Mouse (Mus musculus): ENCODE measurements around the gene Erich2. TPM values are rescaled to one million over a fixed set of nuclear protein-coding genes. Genes with fewer than 3 reads are reported as not detected.

Gene Erich2
- 1.6 TPM in 1 of 2 replicates, not detected in the other for total RNA-seq (2021)
- long read RNA-seq = 0 reads

- no peak for DNase-seq
Observed at GRCm38 (mm10) chr2:70508496-70508895, at the start of gene Erich2. Gene Erich2 (plus strand): TSS chr2:70508819.

- DNase-seq = no peak
Observed at GRCm38 (mm10) chr2:70463606-70464005, 45.0 kb upstream of the Erich2 start.

DNA sequence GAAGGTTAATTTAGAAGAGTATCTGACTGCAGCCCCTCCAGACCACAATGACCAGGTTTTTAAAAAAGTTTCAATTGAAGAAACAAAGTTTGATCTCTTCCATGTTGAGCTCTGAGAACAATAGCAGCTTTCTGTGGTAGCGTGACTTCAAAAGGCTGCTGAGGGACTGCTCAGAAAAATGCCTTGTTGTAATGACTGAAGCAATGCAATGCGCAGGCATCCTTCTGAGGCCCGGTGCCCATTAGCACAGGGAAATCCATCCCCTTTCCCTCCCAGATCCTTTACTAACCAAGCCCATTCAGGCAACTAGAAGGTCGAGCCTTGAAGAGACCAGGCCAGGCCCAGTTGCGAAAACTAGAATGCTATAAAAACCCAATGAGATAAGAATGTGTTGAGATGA, 37.5 kb upstream of the Erich2 start:
- no peak for DNase-seq

GRCm38 (mm10) chr2:70471861-70472620, 36.6 kb upstream of the Erich2 start:
- DNase-seq = peak; percentile 53

DNA sequence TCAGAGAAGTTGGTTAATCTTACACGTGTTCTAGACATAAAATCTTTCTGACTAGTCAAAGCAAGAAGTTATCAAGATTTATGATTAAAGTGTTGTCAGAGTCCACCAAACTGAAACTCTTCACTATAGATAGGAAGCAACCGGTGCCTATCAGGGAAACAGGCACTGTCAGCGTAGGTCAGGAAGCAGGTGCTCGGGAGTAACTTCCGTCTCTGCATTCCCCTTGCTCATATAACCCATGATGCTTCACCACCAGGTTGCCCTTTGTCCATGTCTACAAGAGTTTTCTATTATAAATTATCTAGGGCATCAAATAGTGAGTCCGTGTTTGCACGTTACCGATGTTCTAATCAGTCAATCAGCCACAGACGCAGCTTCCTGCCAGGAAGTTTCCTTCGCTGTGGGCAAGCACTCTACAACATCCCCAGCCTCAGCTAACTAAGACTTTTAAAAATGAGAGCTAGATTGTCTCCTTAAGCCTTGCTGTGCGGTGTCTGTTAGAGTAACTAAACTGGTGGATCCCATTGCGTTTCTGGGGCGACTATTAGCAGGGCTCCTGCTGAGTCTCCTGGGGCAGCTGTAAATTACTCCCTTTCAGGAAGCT, 10.8 kb upstream of the Erich2 start:
- no peak for DNase-seq

GRCm38 (mm10) chr2:70503436-70503835, 5.2 kb upstream of the Erich2 start:
- no peak for DNase-seq

GRCm38 (mm10) chr2:70505229-70505628, 3.4 kb upstream of the Erich2 start:
- DNase-seq = no peak

DNA sequence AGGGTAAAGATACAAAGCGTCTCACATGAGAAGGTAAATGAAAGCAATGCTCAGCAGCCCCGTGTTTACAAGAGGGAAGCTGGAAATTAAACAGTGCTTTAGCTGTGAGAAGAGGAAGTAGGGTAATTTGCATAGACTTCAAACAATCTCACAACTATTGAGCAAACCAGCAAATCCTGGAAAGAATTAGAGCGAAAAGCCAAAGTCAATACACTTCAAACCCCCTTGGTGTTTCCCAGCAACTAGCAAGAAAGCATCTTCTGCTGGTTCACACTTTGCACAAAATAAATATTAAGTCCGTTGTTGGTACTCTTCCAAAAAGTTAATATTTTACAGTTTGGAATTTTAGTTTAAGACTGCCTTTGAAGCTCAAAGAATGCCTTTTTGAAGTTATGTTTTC, 2.7 kb upstream of the Erich2 start:
- DNase-seq = no peak

DNA sequence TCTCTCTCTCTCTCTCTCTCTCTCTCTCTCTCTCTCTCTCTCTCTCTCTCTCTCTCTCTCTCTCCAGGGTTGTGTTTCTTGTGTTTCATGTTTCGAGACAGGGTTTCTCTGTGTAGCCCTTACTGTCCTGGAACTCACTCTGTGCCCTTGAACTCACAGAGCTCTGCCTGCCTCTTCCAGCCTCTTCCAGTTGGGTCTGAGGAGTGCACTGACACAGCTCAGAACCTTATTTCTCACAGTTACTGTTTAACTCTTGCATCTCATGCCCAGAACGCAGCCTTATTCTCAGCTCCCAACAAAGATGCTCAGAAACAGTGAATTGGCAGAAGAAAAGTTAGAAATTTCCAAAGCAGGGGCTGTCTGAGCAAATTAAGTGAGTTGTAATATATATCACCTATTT, 2.2 kb upstream of the Erich2 start:
- no peak for DNase-seq

GRCm38 (mm10) chr2:70509021-70509632, 508 bp downstream of the Erich2 start:
- DNase-seq = peak; percentile 91

GRCm38 (mm10) chr2:70538283-70538682, 29.7 kb downstream of the Erich2 start:
- DNase-seq = peak; percentile 68

DNA sequence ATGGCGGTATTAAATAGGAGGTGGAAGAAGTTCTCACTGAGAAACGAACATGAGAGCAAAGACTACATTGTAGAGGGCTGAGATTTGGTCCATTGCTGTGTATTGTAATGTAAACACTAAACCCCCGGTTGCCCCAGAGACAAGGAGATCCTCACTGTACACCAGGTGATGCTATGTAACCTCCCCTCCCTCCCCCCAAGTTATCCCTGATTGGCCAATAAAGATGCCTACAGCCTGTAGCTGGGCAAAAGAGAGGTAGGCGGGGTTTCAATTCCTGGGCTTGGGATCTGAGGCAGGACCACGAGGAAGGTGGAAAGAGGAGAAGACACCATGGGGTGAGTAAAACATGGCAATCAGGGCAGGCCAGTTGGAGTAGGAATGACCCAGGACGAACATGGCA, 42.1 kb downstream of the Erich2 start:
- no peak for DNase-seq

- no peak for DNase-seq
Observed at GRCm38 (mm10) chr2:70551446-70551845, 42.8 kb downstream of the Erich2 start.

DNA sequence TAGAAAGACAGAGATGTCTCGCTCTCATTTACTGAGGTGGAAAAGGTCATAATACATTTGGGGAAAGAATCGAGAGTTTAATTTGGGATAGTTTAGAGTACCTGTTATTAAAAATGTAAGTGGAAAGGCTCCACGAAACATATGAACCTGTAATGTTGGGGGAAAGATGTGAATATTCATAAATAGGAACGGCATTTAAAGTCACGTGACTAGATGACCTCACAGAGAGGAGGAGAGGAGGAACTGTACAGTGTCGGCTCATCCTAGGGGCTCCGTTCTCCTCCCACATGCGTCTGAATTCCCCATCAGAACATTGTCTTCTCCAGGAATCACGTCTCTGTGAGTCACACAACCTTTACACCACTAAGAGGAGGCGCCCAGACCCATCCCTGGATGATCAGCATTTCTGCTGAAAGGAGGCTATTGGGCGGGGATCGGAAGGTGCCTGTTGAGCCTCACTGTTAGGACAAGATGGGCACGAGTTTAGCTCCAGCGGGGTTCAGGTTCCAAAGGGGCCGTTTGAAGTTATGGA, 43.5 kb downstream of the Erich2 start:
- no peak for DNase-seq

- no peak for DNase-seq
Observed at GRCm38 (mm10) chr2:70552772-70553171, 44.2 kb downstream of the Erich2 start, which contains the start of gene Gad1. Gene Gad1 (plus strand): TSS chr2:70553072.

DNA sequence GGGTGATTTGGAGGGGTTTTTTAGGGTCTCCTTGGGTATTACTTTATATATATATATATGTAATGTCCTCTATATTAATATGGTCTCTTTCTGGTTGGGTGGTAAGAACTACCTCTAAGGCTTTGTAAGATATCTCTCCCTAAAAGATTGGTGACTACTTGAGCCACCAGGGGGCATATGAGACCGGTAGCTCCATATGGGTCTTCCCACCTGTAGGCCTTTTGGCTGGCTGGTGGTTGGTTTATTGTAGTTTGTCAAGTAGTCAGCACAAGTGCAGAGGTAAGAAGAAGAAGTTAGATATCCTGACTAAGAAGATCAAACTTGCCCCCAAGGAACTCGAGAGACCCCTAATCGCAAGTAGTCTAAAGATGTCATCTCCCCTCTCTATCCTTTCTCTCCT, 45.2 kb downstream of the Erich2 start:
- DNase-seq = no peak

DNA sequence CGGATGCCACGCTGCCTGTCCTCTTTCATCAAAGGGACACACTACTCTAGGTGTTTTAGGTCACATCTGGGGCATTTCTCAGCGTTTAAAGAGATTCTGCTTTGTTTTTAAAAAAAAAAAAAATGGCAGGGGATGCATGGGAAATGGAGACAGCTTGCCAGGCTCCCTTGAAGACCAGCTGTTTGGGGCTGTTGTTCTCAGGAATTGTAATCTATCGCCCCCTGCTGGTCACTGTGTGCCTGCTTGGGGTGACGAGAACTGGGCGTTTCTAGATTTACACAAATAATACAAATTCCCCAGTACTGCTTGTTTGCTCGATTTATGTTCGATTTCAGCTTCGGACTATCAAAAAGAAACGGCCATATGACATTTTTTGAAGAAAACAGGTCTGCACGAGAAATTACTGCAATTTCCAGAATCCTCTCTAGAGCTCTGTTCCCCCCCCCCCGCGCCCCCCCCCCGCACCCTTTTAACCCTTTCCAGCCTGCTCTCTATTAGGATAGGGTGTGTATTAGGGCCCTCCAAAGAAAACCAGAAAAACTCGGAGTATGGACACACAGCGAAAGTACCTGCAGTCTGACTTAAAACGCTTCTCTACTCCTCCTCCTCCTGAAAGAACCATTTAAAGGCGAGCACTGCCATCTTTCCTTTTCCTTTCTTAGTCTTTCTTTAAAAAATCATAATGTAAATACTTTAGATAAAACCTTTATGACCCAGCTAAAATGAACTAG, 49.7 kb downstream of the Erich2 start:
- DNase-seq = peak; percentile 76

DNA sequence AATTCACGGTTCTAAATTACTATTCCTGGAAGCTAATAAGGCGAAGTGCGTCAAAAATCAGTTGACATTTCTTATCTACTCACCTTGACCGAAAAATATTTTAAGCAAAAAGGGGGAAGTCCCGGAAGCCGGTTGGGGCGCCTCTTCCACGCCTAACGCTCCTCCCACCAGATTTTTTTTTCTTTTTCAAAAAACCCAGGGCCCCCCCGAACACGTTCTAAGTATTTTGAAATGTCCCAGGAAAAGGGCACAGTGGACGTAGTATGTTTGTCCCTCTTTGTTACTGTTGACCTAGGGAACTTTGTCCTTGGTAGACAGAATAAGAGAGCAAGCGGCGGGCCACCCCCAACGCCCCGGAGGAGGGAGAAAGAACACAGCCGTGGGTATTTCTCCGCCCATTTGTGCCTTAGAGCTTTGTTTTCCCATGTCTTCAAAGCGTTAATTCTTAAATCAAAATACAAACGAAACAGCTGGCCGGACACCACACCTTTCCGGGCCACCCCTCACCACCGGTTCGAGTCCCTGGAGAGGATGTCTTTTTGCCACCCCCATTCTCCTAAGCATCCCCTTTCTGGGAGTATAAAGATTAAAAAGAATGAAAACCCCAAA, 50.3 kb downstream of the Erich2 start:
- no peak for DNase-seq

DNA sequence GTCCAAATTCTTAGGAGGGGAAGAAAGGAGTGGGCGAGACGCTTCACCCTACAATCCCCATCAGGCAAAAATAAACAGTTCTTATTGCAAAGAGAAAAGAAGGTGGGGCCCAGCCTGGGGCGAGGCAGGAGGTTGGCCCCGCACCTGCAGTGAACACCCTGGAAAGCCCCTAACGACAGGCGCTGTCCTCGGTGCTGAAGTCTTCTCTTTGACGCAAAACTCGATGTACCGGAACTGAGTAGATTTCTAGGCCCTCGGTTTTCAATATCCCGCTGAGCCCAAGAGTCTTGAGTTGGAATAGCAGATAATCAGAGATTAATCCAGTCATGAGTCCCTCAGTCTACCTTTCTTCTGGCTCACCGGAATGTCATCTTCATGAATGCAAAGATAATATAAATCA, 50.9 kb downstream of the Erich2 start:
- DNase-seq = peak; percentile 76

- DNase-seq = peak; percentile 37
Observed at GRCm38 (mm10) chr2:70561077-70561795, 52.6 kb downstream of the Erich2 start.

- no peak for DNase-seq
Observed at GRCm38 (mm10) chr2:70562011-70562491, 53.4 kb downstream of the Erich2 start.
